Mouse (Mus musculus): ENCODE measurements around the gene Cpne5.

Cpne5 gene

GRCm38 (mm10) chr17:29170431-29171000 lies 67.5 kb downstream of the Cpne5 start:
- no peak for DNase-seq (ENCODE audit: low read depth, low spot score)

GRCm38 (mm10) chr17:29168996-29169601 lies 68.9 kb downstream of the Cpne5 start:
- DNase-seq (ENCODE audit: low read depth, low spot score) = no peak

- DNase-seq (ENCODE audit: low read depth, low spot score) = no peak
These were observed 69.5 kb downstream of the Cpne5 start for GRCm38 (mm10) chr17:29168438-29168837.

GRCm38 (mm10) chr17:29167371-29167770 lies 70.6 kb downstream of the Cpne5 start:
- DNase-seq (ENCODE audit: low read depth, low spot score) = no peak

GRCm38 (mm10) chr17:29165967-29166578 lies 71.9 kb downstream of the Cpne5 start:
- no peak for DNase-seq (ENCODE audit: low read depth, low spot score)

GRCm38 (mm10) chr17:29165452-29165851 lies 72.5 kb downstream of the Cpne5 start:
- DNase-seq (ENCODE audit: low read depth, low spot score) = no peak

- no peak for DNase-seq (ENCODE audit: low read depth, low spot score)
These were observed 73.4 kb downstream of the Cpne5 start for GRCm38 (mm10) chr17:29164469-29165111.

GRCm38 (mm10) chr17:29162334-29162733 lies 75.6 kb downstream of the Cpne5 start:
- DNase-seq (ENCODE audit: low read depth, low spot score) = no peak

- DNase-seq (ENCODE audit: low read depth, low spot score) = no peak
These were observed 78.1 kb downstream of the Cpne5 start for GRCm38 (mm10) chr17:29159743-29160455.

- no peak for DNase-seq (ENCODE audit: low read depth, low spot score)
These were observed 78.6 kb downstream of the Cpne5 start for GRCm38 (mm10) chr17:29159320-29159719.

- no peak for DNase-seq (ENCODE audit: low read depth, low spot score)
These were observed 79.1 kb downstream of the Cpne5 start for GRCm38 (mm10) chr17:29158899-29159298.

GRCm38 (mm10) chr17:29156866-29157265 lies 81.1 kb downstream of the Cpne5 start:
- no peak for DNase-seq (ENCODE audit: low read depth, low spot score)

- no peak for DNase-seq (ENCODE audit: low read depth, low spot score)
These were observed 81.6 kb downstream of the Cpne5 start for GRCm38 (mm10) chr17:29156396-29156795.

- DNase-seq (ENCODE audit: low read depth, low spot score) = no peak
These were observed 82.4 kb downstream of the Cpne5 start for GRCm38 (mm10) chr17:29155355-29156135.

GRCm38 (mm10) chr17:29154247-29154646 lies 83.7 kb downstream of the Cpne5 start:
- no peak for DNase-seq (ENCODE audit: low read depth, low spot score)

GRCm38 (mm10) chr17:29152547-29152946 lies 85.4 kb downstream of the Cpne5 start:
- no peak for DNase-seq (ENCODE audit: low read depth, low spot score)

GRCm38 (mm10) chr17:29149766-29150165 lies 88.2 kb downstream of the Cpne5 start:
- no peak for DNase-seq (ENCODE audit: low read depth, low spot score)

GRCm38 (mm10) chr17:29147773-29148172 lies 90.2 kb downstream of the Cpne5 start:
- DNase-seq (ENCODE audit: low read depth, low spot score) = no peak

GRCm38 (mm10) chr17:29147273-29147672 lies 90.7 kb downstream of the Cpne5 start:
- DNase-seq (ENCODE audit: low read depth, low spot score) = no peak

- no peak for DNase-seq (ENCODE audit: low read depth, low spot score)
These were observed 92.9 kb downstream of the Cpne5 start for GRCm38 (mm10) chr17:29145101-29145500.

- DNase-seq (ENCODE audit: low read depth, low spot score) = no peak
These were observed 94.7 kb downstream of the Cpne5 start for GRCm38 (mm10) chr17:29143266-29143665.

Measured in c-Kit-negative CD71-positive TER-119-positive erythroid progenitor cells, embryonic 14.5 days (primary cell).